Mouse (Mus musculus) ES-E14 (cell line): ENCODE results near the gene Pfdn2. TPM values are rescaled to one million over a fixed set of nuclear protein-coding genes. Genes with fewer than 3 reads are reported as not detected.

Source experiments
- DNase-seq: peaks from one replicate; pipeline ENCODE4 v3.0.0-alpha.2; 2013; ENCODE audit warnings: low read depth, low spot score
- H3K27ac ChIP-seq: 2 replicates; pipeline ENCODE4 v1.5.1; 2012; ENCODE audit warnings: low read depth, mild to moderate bottlenecking, low read length, moderate library complexity, mixed read lengths; ENCODE audit not compliant: poor library complexity, insufficient read depth, severe bottlenecking
- H3K36me3 ChIP-seq: 2 replicates; pipeline ENCODE4 v1.6.1; 2012; ENCODE audit warnings: mild to moderate bottlenecking, low read length, moderate library complexity, mixed read lengths; ENCODE audit not compliant: control insufficient read depth, poor library complexity, insufficient read depth, severe bottlenecking
- H3K4me1 ChIP-seq, 2 experiments: fragments of 150-350 bp in 1 of 2; sonication (generic) in 1 of 2; 2 replicates each; pipeline ENCODE4 v1.6.1; 2012; ENCODE audit warnings: low read length in 2 of 2, mild to moderate bottlenecking in 1 of 2, mixed read lengths in 1 of 2; ENCODE audit not compliant: control insufficient read depth in 2 of 2, insufficient read depth in 2 of 2, poor library complexity in 1 of 2
- H3K4me3 ChIP-seq, 2 experiments: fragments of 150-350 bp in 1 of 2; sonication (generic) in 1 of 2; 2 replicates each; pipeline ENCODE4 v1.5.1; 2012; ENCODE audit warnings: low read length in 2 of 2, low read depth in 1 of 2, mild to moderate bottlenecking in 1 of 2, mixed read lengths in 1 of 2; ENCODE audit not compliant: insufficient read depth in 1 of 2, poor library complexity in 1 of 2, severe bottlenecking in 1 of 2
- H3K9ac ChIP-seq: 2 replicates; pipeline ENCODE4 v1.6.1; 2012; ENCODE audit warnings: low read depth, mild to moderate bottlenecking, low read length, mixed read lengths; ENCODE audit not compliant: poor library complexity, insufficient read depth, severe bottlenecking
- H3K9me3 ChIP-seq: fragments of 150-350 bp; sonication (generic); 2 replicates; pipeline ENCODE4 v1.6.1; 2012; ENCODE audit warnings: low read depth, mild to moderate bottlenecking, low read length; ENCODE audit not compliant: control insufficient read depth, insufficient read depth
- CHD2 ChIP-seq: IDR thresholded peaks from 2 replicates; pipeline ENCODE4 v1.6.1; 2014; ENCODE audit warnings: mild to moderate bottlenecking, low read depth, low read length, inconsistent platforms
- HCFC1 ChIP-seq: IDR thresholded peaks from 2 replicates; pipeline ENCODE4 v1.6.1; 2012; ENCODE audit warnings: low read length, inconsistent platforms, borderline replicate concordance; ENCODE audit not compliant: insufficient read depth
- MAFK ChIP-seq: IDR thresholded peaks from 2 replicates; pipeline ENCODE4 v1.6.1; 2014; ENCODE audit warnings: mild to moderate bottlenecking, low read depth, low read length, inconsistent platforms; ENCODE audit not compliant: insufficient read depth
- ZC3H11A ChIP-seq: IDR thresholded peaks from 2 replicates; pipeline ENCODE4 v1.6.1; 2012; ENCODE audit warnings: low read depth, mild to moderate bottlenecking, inconsistent platforms, low read length, borderline replicate concordance
- ZNF384 ChIP-seq: IDR thresholded peaks from 2 replicates; pipeline ENCODE4 v1.6.1; 2012; ENCODE audit warnings: low read depth, low read length, inconsistent platforms
- in situ Hi-C, 2 experiments: fragments of 600-800 bp; cut with MboI; formaldehyde crosslinking; loops; one replicate each; pipeline ENCODE4 v1.15.1; 2025; ENCODE audit warnings: low sequenced_read_pairs in 2 of 2, inconsistent platforms in 1 of 2; ENCODE audit not compliant: unreplicated experiment in 2 of 2
- total RNA-seq: library from RNA; depleted of rRNA; stranded (reverse); fragments of 300-350 nt; gene quantifications from 2 replicates; pipeline ENCODE4 v1.2.3, GENCODE M21; 2012

The Pfdn2 gene
- total RNA-seq, 1 experiment = 41.6 TPM

- no peak for DNase-seq
- TF ChIP-seq HCFC1 = no peak
- TF ChIP-seq CHD2 = no peak
- no peak for TF ChIP-seq ZC3H11A
- Histone ChIP-seq H3K4me3 (peak overlapping the region; percentile 70 to 100), H3K27ac (peak overlapping the region; percentile 99; the same call in 1 of the 2 replicates), H3K9ac (peak overlapping the region; percentile 95), H3K4me1 (peaks cover 2 to 10% of the 10 kb centered on the region in 2 experiments; a peak in 2 of 4 replicates), H3K36me3 (peaks cover 2% of the 10 kb centered on the region; the same call in 1 of the 2 replicates), H3K9me3 (no peaks in the 10 kb centered on the region)
- in situ Hi-C loops = no loop called here
These were observed 17.2 kb upstream of the Pfdn2 start for GRCm38 (mm10) chr1:171328244-171328643.

GRCm38 (mm10) chr1:171328839-171329432 is 16.5 kb upstream of the Pfdn2 start, which contains the start of gene Dedd:
Dedd (plus strand) TSS chr1:171329145.
- Histone ChIP-seq H3K4me1 (peaks cover 2 to 11% of the 10 kb centered on the region in 2 experiments; a peak in 2 of 4 replicates), H3K36me3 (peaks cover 4% of the 10 kb centered on the region), H3K4me3 (peak within 1 kb of the TSS; percentile 70 to 100), H3K27ac (peak within 1 kb of the TSS; percentile 99), H3K9ac (peak within 1 kb of the TSS; percentile 95), H3K9me3 (no peaks in the 10 kb centered on the region)
- TF ChIP-seq CHD2 (peak; percentile 38; the same call in 1 of the 2 replicates), HCFC1 (peak; percentile 92), ZNF384 (no peak)
- in situ Hi-C loops = no loop called here
- DNase-seq = peak; percentile 70

GRCm38 (mm10) chr1:171329433-171330215 is 15.8 kb upstream of the Pfdn2 start:
- in situ Hi-C loops = no loop called here
- peak overlapping the region; percentile 99 for H3K27ac ChIP-seq
- peaks cover 2 to 13% of the 10 kb centered on the region in 2 experiments; a peak in 2 of 4 replicates for H3K4me1 ChIP-seq
- peak overlapping the region; percentile 95 for H3K9ac ChIP-seq
- H3K9me3 ChIP-seq = no peaks in the 10 kb centered on the region
- TF ChIP-seq ZNF384 (no peak), MAFK (no peak), CHD2 (no peak), ZC3H11A (no peak), HCFC1 (no peak)
- peak overlapping the region; percentile 70 to 100 for H3K4me3 ChIP-seq
- DNase-seq = peak; percentile 81
- H3K36me3 ChIP-seq = peaks cover 4% of the 10 kb centered on the region

- Histone ChIP-seq H3K36me3 (peaks cover 4% of the 10 kb centered on the region), H3K4me1 (peaks cover 2 to 13% of the 10 kb centered on the region in 2 experiments; a peak in 2 of 4 replicates), H3K4me3 (peak overlapping the region; percentile 70 to 100), H3K27ac (peak overlapping the region; percentile 99), H3K9ac (peak overlapping the region; percentile 95), H3K9me3 (no peaks in the 10 kb centered on the region)
- TF ChIP-seq CHD2 (no peak), ZC3H11A (no peak), MAFK (no peak), ZNF384 (no peak), HCFC1 (no peak)
- no peak for DNase-seq
- in situ Hi-C loops = no loop called here
These were observed 15.3 kb upstream of the Pfdn2 start for GRCm38 (mm10) chr1:171330216-171330560.
